In genomic region chr11:76454492-76454891, GRCm38 (mm10) we compare ENCODE assay signal across 8 mouse cellular contexts. TPM values are rescaled to one million over a fixed set of nuclear protein-coding genes. Genes with fewer than 3 reads are reported as not detected.
DNase-seq lines count a peak whose midpoint lies in the region.

No protein-coding gene starts in this region.

- peak; percentile 76 for DNase-seq in B cell, adult 2 months
- peak; percentile 51 for DNase-seq in Muller cell, postnatal 12 days (ENCODE audit: inconsistent ontology term)
- DNase-seq in cerebellum, postnatal 10 days: peak; percentile 89 to 90
- peak; percentile 43 for DNase-seq in gastrocnemius, postnatal 25 days
- peak; percentile 70 for DNase-seq in kidney, adult 9 months
- peak; percentile 53 to 67 for DNase-seq in lung, adult 18-20 months
- peak; percentile 81 for DNase-seq in retina, postnatal 1 day
- DNase-seq in urinary bladder, postnatal 25 days (ENCODE audit: low spot score): peak; percentile 64

RNA-seq across cellular contexts. Expression of gene Timm22, which starts 47.7 kb away (rescaled TPM):
- 10 to 100 TPM; 40.4 to 40.8 TPM for total RNA-seq in gastrocnemius, postnatal 25 days (2021)

RNA-seq across cellular contexts. Expression of gene Nxn, which starts 55.6 kb away (rescaled TPM):
- 10 to 100 TPM; 25.6 to 32.0 TPM for total RNA-seq in gastrocnemius, postnatal 25 days (2021)

Comparison
In these comparisons a context has a peak if more than half of its experiments do, and no peak if none do; other contexts are left out.
1. Peak in every context shown above with its lines: DNase-seq.